Mouse (Mus musculus): ENCODE results near the gene Kdm4a.

The Kdm4a gene

DNA sequence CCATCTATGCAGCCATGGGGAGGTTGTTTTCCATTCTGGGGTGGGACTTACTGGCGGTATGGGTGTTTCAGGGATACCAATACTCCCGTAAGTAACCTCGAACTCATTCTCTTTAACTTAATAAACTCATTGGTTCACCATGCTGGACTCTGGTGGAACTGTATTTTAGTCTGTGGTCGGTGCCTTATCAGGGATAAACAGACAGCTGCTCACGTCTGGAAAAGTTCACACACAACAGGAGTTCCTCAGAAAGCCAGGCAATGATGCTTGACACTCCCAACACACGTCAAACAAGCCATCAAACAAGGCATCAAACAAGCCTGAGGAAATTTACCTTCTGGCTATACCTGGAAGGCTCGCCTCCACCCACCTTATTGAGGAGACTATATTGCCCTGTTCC, 64.7 kb downstream of the Kdm4a start:
- DNase-seq (ENCODE audit: low spot score), result no peak

DNA sequence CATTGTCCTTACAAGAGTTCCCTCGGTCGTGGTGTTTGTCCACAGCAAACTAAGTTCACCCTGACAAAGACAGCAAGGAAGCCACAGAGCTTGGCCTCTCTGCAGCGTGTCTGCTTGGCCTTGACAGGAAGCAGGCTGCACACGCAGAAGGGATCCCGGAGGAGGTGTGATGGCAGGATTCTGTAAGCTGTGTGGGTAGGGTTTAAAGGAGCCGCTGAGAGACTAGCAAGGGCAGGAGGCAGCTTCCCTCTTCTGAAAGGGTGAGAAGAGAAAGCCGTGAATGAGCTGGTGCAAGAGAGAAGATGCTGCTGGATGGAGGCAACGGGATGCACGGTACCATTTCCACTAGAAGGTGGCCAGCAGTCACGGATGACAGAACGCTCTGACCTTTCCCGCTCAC, 67.2 kb downstream of the Kdm4a start:
- DNase-seq (ENCODE audit: low spot score), result no peak

DNA sequence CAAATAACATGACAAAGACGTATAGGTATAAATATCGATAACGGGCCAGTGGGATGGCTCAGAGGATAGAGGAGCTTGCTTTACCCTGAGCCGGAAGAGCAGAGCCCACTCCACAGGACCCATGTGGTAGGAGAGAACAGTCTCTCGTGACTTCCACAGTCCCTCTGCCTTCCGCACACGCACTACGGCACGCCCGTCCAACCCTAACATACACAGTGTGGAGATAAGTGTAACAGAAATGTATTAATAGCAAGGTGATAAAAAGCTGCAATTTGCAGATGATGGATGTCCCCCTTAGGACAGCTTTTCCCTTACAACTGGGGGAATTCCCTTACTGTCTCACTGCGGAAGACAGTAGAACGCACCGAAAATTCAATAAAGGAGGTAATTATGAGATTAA, 70.2 kb downstream of the Kdm4a start:
- DNase-seq (ENCODE audit: low spot score), result no peak

DNA sequence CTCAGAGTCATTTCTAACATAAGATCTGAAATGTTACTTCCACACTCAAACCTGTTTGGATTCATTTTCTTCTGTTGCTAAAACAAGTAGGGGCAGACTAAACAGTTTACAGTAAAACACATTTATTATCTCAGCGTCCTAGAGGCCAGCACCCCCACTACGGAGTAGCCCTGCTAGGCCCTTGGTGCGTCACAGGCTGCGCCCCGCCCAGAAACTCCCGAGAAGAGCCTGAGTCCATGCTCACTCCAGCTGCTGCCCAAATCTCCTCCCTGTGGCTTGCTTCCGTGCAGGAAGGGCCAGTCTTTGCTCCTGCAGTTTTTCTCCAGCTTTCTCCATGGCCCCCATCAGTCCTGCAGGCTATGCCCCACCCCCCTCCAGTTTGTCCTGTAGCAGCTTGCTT, 71.1 kb downstream of the Kdm4a start:
- no peak for DNase-seq (ENCODE audit: low spot score)

DNA sequence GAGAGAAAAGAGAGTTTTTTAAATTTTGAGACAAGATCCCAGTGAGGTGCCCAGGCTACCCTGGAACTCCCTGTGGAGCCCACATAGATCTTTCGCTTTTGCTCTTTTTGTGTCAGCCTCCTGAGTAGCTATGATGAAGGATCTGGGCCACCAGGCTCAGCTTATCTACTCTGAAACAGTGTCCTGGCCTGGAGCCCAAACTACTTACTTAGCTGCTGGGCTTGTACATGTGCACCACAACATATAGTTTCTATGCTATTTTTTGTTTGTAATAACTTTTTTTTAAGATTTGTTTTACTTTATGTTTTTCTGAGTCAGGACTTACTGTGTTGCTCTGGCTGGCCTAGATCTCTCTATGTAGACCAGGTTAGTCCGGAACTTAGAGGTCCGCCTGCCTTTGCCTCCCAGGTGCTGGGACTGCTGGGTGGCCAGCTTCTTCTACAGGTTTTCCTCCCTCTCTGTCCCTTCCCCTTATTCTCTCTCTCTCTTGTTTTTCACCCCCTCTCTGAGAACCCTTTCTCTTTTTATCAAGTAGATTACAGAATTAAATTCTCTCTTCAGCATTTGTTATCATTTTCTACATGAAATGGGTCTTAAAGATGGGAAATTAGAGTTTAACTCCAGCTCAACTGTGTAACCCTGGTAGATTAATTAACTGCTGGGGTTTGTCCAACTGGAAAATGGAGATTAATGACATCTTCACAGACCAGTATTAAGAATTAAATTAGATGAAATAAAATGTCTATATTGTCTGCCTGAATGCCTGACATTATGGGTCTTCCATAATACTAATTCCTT, 74.4 kb downstream of the Kdm4a start:
- no peak for DNase-seq (ENCODE audit: low spot score)

DNA sequence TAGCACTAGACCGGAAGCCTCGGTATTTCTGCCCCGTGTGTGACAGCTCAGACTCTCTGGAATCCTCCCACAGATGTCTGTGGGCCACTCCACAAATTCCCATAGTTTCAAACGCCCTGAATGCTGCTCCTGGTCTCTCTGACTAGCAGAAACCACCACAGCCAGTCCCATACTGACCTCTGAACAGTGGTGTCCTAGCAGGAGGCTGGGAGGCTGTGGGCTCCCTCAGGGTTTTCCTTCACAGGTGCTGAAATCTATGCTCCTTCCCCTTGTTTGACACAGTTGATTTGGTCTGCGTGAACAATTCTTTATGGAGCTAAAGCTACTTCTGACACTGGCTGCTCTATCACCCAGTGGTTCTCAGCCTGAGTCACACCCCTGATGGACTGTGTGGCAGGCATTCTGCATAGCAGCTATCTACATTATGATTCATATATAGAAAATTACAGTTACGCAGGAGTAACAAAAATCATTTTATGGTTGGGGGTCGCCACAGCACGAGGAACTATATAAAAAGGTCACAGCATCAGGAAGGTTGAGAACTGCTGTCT, 76.5 kb downstream of the Kdm4a start:
- no peak for DNase-seq (ENCODE audit: low spot score)

DNA sequence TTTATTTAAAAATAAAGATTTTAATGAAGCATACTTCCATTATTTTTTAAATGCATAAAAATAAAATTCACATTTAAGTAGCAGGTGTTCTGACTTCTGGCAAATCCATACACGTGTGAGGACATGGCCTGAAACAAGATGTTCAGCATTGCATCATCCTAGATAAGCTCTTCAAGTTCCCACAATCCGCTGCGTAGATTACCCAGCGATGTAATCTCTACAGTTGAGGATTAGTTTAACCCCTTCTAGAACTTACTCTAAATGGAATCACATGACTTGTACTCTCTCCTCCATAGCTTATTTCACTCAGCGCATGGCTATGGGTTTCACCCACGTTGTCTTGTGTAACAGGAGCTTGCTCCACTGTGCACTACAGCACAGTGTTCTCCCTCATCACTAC, 78.3 kb downstream of the Kdm4a start:
- no peak for DNase-seq (ENCODE audit: low spot score)

DNA sequence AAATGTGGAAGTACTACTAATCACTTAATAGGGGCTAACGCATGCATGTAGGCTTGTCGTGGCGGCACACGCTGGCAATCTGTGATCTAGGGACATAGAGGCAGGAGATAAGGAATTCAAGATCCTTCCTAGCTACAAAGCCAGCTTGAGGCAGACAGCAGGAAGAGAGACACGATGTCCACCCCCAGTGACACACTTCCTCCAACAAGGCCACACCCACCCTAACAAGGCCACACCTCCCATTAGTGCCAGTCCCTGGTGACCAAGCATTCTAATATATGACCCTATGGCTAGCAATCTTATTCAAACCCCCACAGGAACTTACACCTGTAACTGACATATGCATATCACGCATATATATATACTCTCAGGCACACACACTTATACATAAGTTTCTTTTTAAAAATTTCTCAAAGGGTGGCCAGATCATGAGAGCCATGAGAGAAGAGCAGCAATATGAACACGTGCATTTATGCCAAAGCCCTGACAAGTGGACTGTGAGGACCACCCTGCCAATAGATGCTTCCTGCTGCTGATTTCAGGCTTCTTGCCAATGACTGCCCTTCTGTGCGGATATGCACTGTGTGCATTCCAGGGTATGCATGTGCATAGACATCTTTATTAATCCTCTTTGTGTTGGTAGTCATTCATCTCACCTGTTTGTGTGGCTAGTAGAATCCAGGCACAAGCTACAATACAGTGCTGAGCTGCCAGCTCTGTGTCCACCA, 80.0 kb downstream of the Kdm4a start:
- no peak for DNase-seq (ENCODE audit: low spot score)

DNA sequence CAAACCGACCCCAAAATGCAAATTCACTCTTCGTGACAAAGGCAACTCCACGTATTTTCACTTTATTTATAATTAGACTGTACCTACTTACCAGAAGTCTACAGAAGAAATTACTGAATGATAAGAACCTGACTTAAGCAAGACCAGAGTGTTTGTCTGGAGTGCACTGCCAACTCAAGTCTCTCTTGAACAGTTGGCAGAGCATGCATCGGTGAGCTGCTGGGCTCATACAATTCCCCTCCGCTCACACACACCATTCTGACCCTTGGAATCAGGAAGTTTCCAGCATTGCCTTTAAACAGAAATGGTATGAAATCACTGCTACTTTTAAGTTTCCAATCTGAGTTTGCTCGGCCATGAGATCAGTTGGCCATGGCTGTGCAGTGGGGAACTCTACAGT, 81.3 kb downstream of the Kdm4a start:
- DNase-seq (ENCODE audit: low spot score), result no peak

DNA sequence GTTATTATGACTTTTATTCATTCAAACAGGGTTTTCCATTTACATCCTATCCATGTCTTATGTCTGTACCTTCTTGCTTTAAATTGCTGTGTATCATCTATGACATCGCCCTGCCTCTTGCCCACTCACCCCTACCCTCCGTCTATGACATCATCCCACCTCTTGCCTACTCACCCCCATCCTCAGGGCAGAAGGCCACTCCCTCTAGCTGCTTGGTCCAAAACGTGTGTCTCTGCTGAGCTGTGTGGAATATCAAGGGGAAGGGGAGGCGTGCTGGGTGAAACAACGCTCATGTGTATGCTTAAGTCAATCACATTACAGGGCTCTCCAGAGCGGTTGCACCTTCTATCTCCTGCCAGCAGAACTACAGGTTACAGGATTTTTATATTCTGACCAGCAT, 83.8 kb downstream of the Kdm4a start:
- no peak for DNase-seq (ENCODE audit: low spot score)

DNA sequence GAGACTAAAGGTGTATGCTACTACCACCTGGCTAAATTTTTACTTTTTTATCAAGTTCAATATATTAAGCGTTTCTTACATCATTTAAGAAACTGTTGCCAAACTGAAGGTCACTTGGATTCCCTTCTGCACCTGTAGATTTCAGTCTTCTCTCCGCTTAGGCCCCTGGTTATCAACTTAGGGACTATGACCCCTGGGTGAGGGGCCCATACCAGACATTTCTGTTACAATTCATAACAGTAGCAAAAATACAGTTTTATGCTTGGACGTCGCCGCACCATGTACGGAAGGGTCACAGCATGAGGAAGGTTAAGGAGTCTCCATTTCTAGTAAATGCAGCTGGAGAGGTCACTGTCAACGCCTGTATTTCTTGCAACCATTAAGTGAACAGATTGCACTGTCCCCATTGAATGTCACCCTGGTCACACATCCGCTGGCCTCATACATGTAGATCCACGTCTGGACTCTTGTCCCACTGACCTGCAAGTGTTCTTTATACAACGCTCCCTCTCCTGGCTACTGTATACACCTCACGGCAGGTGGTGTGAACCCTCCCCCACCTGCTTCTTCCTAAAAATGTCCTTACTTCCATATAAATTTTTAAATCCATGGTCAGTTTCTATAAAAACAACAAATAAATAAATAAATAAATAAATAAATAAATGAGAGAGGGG, 86.9 kb downstream of the Kdm4a start:
- DNase-seq (ENCODE audit: low spot score), result no peak

DNA sequence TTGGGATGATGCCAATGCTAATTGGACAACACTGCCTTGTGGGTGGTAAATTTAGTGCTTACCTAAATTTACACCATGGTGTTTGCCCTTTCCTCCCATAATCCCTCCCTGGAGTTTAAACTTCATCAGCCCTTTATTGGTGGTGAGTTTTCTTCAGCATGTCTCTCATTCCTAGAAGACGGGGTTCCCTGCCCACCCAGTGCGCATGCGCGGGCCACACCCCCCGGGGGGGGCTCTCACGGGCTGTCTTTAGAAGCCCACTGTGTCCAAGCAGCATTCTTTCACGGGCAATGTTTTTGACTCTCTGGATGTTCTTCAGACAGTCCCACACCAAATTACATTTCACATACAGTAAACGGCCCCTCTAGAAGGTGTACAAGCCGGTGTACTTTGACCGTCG, 89.4 kb downstream of the Kdm4a start:
- no peak for DNase-seq (ENCODE audit: low spot score)

DNA sequence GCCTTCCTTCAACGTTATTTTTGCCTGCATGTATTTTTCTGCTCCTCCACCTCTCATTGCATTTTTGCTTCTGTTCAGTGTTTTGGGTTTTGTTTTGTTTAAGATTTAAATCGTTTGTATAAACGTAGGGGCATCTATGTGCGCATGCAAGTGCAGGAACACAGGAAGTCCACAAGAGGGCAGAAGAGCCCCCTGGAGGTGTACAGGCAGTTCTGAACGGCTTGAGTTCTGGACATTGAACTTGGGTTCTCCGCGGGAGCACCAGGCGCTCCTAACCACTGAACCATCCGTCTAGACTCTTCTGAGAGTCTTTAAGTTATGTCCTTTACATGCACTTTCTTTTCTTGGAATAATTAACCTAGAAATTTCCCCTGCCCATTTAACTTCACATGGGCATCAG, 89.9 kb downstream of the Kdm4a start:
- peak; percentile 56 for DNase-seq (ENCODE audit: low spot score)

DNA sequence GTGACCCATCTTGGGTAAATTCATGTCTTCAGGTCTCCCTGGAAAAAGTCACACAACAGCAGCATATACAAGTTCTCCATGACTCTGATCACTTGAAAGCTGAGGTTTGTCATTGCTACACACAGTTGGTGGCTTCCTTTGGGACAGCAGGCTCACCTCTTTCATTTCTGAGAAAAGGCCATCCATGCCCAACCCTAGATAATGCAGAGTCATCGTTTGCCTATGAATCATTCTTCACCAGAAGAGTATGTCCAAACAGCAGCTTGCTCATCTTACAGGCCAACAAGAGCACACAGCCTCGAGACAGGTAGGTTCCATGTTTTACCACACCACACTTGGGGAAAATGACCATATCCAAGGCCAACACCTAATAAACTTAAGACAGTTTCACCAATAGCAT, 91.1 kb downstream of the Kdm4a start:
- no peak for DNase-seq (ENCODE audit: low spot score)

Measured in testis, postnatal 10 days (tissue).